Mouse (Mus musculus) forebrain, embryonic 12.5 days (tissue): Measurements from ENCODE around the gene Adamts8. TPM values are rescaled to one million over a fixed set of nuclear protein-coding genes. Genes with fewer than 3 reads are reported as not detected.

Experiments
- ATAC-seq: fragments of 200-750 bp; cut with Nextera tagmentation; 2 replicates; pipeline ENCODE4 v1.8.0; 2017; ENCODE audit warnings: moderate TSS enrichment; ENCODE audit not compliant: low FRiP score
- H3K27ac ChIP-seq: fragments of 300-500 bp; sonication (generic); 2 replicates; pipeline ENCODE4 v1.5.1; 2016; ENCODE audit warnings: mild to moderate bottlenecking
- H3K27me3 ChIP-seq: fragments of 300-500 bp; sonication (generic); 2 replicates; pipeline ENCODE4 v1.6.1; 2016; ENCODE audit warnings: mild to moderate bottlenecking
- H3K36me3 ChIP-seq: fragments of 300-500 bp; sonication (generic); replicated peaks from 2 replicates; pipeline ENCODE4 v1.6.1; 2016; ENCODE audit warnings: mild to moderate bottlenecking
- H3K4me1 ChIP-seq: fragments of 300-500 bp; sonication (generic); 2 replicates; pipeline ENCODE4 v1.6.1; 2016
- H3K4me2 ChIP-seq: fragments of 300-500 bp; sonication (generic); 2 replicates; pipeline ENCODE4 v1.6.1; 2016; ENCODE audit warnings: mild to moderate bottlenecking, moderate library complexity
- H3K4me3 ChIP-seq: fragments of 300-500 bp; sonication (generic); replicated peaks from 2 replicates; pipeline ENCODE4 v1.5.1; 2016; ENCODE audit warnings: mild to moderate bottlenecking
- H3K9ac ChIP-seq: fragments of 300-500 bp; sonication (generic); 2 replicates; pipeline ENCODE4 v1.6.1; 2016; ENCODE audit warnings: mild to moderate bottlenecking
- H3K9me3 ChIP-seq: fragments of 300-500 bp; sonication (generic); 2 replicates; pipeline ENCODE4 v1.6.1; 2016
- WGBS: fragments of 180-500 bp; shearing (Covaris S2); methylation state at CpG from one replicate; pipeline ENCODE4 v1.1.7; 2016; 5-methylcytosine and 5-hydroxymethylcytosine counted together
- polyA plus RNA-seq: library from polyadenylated mRNA; unstranded; fragments of >200 nt; fragmentation: Nextera tagmentation; extraction: Ambion mirVana; gene quantifications from 2 replicates; pipeline ENCODE4 v1.2.1, GENCODE M21; 2016

Adamts8 gene
- polyA plus RNA-seq, 1 experiment from 2014 or later = 0.60 TPM

DNA sequence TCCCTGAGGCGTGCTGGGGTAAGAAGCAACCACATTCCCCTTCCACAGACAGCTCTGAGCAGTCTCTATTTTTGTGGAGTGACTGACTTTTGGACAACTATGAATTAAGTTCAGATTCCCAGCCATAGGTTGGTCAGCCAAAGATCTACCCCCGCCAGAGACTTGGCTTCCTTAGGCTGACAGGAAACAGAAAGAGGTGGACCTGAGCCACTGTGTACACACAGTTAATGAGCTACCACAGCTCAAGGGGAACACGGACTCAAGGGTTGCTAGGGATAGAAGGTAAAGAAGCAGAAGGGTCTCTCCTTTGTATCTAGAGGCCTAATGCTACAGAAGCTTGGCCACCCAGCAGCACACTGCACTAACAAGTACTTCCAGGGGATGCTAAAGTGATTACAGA, 30.2 kb upstream of the Adamts8 start:
- H3K4me1 ChIP-seq = no peaks in the 10 kb centered on the region
- ATAC-seq = no peak
- H3K4me2 ChIP-seq = no peak overlapping the region
- no peak overlapping the region for H3K4me3 ChIP-seq
- H3K27me3 ChIP-seq = no peaks in the 10 kb centered on the region
- H3K9me3 ChIP-seq = no peaks in the 10 kb centered on the region
- H3K36me3 ChIP-seq = no peaks in the 10 kb centered on the region
- H3K27ac ChIP-seq = no peak overlapping the region
- H3K9ac ChIP-seq = no peak overlapping the region
- WGBS = 74% methylated on average over 3 of the region's 3 CpGs

DNA sequence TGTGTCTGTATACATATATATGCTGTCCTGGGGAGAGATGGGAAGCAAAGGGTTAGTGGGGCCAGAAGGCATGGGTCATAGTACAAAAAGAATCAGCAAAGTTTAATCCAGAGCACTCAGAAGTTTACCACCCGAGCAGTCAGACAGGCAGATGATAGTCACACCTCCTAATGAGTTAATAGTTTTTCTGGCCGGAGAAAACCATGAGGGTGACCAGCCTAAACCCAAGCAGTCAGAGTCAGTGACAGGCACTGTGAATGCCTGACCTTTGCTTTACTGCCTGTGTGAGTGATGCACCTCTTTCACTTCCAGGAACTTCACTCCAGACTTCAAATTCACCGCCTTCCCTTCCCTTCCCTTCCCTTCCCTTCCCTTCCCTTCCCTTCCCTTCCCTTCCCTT, 28.9 kb upstream of the Adamts8 start:
- Histone ChIP-seq H3K9ac (no peak overlapping the region), H3K27ac (no peak overlapping the region), H3K9me3 (no peaks in the 10 kb centered on the region), H3K36me3 (no peaks in the 10 kb centered on the region), H3K27me3 (no peaks in the 10 kb centered on the region), H3K4me1 (no peaks in the 10 kb centered on the region), H3K4me3 (no peak overlapping the region), H3K4me2 (no peak overlapping the region)
- ATAC-seq = no peak
- 83% methylated on average over 3 of the region's 3 CpGs for WGBS

DNA sequence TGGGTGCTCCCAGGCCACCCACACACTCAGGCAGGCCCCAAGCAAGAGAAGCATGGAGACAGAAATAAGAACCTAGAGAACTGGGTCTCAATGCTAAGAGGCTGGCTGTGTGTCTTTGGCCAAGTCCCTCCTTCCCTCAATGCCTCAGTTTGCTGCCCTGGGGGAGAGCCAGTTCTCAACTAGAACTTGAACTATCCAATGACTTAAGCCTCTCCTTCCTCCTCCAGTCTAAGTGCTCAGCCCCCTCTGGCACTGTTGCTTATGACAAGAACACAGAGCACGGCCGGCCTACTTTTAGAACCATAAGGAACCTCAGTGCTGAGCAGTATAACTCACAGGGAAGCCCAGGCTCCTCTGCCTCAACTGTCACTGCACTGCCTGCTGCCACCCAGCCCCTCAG, 28.1 kb upstream of the Adamts8 start:
- Histone ChIP-seq H3K27me3 (peaks cover 1% of the 10 kb centered on the region; the same call in 1 of the 2 replicates), H3K27ac (no peak overlapping the region), H3K36me3 (no peaks in the 10 kb centered on the region), H3K4me1 (no peaks in the 10 kb centered on the region), H3K4me3 (no peak overlapping the region), H3K9ac (no peak overlapping the region), H3K9me3 (no peaks in the 10 kb centered on the region), H3K4me2 (no peak overlapping the region)
- no peak for ATAC-seq
- 91% methylated on average over 2 of the region's 2 CpGs for WGBS

DNA sequence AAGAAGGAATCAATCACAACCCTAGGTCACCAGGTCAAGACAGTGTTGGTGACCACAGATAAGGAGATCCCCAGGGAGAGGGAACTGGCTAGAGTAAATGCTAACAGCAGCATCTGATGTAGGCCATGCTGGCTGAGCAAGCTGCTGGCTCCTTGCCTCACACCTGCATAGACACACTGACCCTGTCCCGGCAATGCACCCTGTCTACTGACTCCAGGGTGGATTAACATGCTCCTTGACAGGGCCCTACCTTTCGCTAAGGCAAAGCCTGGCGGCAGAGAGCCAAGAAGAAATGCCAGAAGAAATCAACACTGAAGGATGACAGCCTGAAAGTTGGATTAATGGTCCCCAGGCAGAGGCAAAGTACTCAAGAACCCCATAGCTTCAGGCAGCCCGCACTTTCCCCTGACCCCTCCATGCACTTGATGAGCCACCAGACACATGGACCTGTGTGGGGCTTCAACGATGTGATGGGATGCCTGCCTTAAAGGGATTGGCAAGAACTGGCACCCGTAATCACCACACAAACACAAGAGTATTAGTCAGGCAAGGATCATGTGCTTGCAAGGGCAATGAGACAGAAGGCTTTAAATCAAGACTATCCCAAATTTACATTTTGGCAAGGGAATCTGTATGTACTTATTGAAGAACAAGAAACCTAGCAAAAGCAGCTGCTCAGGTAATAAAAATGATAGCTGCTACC, 25.9 kb upstream of the Adamts8 start:
- no peak overlapping the region for H3K27ac ChIP-seq
- ATAC-seq = no peak
- peaks cover 23% of the 10 kb centered on the region for H3K27me3 ChIP-seq
- WGBS = 93% methylated on average over 6 of the region's 6 CpGs
- no peaks in the 10 kb centered on the region for H3K36me3 ChIP-seq
- H3K4me2 ChIP-seq = no peak overlapping the region
- H3K9ac ChIP-seq = no peak overlapping the region
- H3K9me3 ChIP-seq = no peaks in the 10 kb centered on the region
- peaks cover 3% of the 10 kb centered on the region for H3K4me1 ChIP-seq
- no peak overlapping the region for H3K4me3 ChIP-seq

DNA sequence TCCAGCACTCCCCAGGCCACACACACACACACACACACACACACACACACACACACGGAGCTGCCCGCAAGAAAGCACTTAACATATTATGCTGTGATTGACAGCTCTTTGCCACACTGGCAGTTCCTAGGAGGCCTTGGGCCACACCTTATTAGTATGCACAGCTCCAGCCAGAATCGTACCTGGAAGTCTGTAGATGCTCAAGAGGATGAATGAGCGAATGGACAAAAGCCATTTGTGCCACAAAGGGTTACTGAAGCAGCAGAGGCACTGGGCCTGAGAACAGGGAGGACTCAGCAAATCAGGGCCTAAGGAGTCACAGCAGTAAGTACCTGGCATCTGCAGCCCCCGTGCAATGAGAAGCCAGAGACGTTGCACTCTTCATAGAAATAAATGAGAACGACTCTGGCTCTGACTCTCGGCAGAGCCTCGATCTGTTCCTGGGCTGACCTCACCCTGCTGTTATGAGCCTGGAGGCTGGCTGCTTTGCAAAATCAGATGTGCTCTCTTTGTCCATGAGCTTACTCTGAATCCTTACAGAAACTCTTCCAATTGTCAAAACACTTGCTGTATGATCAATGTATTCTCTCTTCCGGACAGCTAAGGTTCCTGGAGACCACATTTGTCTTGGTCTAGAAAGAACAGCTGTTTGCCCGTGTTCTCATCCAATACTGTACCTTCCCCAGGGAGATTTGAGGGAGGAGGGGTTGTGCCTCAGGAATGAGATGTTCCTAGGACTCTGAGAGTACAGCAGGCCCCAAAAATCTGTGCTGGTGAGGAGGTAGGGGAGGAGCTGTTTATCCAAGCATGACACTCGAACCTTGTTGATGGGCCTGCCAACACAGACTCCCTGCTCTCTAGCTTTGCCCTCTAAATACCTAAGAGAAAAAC, 23.7 kb upstream of the Adamts8 start:
- Histone ChIP-seq H3K4me3 (no peak overlapping the region), H3K9me3 (no peaks in the 10 kb centered on the region), H3K27ac (no peak overlapping the region), H3K9ac (no peak overlapping the region), H3K36me3 (no peaks in the 10 kb centered on the region), H3K27me3 (peaks cover 46% of the 10 kb centered on the region), H3K4me2 (no peak overlapping the region), H3K4me1 (peaks cover 15% of the 10 kb centered on the region)
- WGBS = 56% methylated on average over 12 of the region's 12 CpGs
- no peak for ATAC-seq

DNA sequence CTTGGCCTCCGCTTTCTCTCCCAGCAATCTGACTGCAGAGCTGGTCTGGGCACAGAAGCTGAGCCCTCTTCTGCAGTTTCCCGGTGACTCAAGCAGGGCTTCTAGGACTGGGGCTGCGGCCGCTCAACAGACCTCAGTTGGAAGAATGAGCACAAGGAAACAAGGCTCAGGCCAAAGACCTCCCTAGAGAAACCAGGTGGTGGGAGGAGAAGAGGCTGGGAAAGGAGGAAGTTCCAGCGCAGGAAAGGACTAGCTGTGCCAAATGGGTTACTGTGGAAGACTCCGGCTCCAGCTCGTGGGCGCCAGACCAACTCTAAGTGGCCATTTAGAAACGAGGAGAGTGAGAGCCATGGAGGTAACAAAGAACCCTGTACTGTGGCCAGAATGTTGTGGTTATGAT, 22.7 kb upstream of the Adamts8 start:
- Histone ChIP-seq H3K27me3 (peaks cover 47% of the 10 kb centered on the region), H3K36me3 (no peaks in the 10 kb centered on the region), H3K4me3 (no peak overlapping the region), H3K9me3 (no peaks in the 10 kb centered on the region), H3K9ac (no peak overlapping the region), H3K27ac (no peak overlapping the region), H3K4me1 (peaks cover 15% of the 10 kb centered on the region), H3K4me2 (no peak overlapping the region)
- ATAC-seq = no peak
- WGBS = 95% methylated on average over 9 of the region's 9 CpGs

DNA sequence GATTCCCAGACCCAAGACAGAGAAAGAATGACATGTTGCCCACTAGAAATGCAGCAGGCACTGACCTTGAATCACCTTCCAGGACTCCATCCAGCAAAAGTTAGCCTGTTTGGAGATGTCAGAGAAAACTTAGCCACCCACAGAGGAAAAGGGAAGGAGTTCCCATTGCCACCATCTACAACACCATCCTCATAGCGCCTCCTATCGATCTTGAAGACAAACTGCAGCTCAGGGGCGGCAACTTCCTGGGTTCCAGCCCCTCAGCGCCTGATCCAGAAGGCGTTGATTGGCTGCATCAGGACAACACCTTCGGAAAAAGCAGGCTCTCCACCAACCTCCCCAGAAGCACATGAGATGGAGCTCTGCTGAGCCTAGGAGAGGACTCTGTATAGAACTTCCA, 21.6 kb upstream of the Adamts8 start:
- no peaks in the 10 kb centered on the region for H3K9me3 ChIP-seq

DNA sequence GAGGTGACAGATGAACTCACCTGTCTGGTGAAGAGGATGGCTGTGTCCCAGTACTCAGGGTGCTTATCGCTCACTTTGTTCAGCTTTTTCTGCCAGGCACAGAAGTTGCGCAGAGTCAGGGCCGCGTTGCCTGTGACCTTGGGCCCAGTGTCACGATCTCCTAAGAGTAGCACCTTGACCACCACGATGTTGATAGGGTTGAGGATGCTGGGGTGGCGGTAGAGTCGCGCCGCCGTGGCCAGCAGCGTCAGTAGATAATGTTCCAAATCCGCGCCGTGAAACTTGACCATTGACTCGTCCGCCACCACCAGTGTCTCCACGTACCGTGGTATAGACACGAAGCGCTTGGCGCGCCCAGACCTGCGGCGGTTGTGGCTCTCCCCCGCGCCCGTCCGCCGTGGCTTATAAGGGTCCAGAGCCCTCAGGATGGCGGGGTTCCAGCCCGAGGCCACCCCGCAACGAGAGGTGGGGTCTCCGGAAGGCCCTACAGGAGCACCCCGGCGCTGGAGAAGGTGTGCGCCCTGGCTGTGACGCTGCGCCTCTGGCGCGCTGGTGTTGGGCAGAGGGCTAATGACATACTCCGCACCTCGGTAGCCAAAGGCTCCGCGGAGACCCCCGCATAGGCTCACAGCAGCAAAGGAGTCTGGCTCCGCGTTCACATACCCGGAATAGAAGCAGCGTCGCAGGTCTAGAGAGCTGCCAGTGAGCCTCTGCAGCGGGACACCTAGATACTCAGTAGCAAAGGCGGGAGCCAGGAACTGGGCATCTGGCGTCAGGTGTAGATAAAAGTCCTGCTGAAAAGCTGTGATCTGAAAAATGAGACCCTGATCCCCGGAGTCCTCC, 20.9 kb upstream of the Adamts8 start:
- 3% methylated on average over 56 of the region's 56 CpGs for WGBS
- H3K9me3 ChIP-seq = no peaks in the 10 kb centered on the region
- H3K27me3 ChIP-seq = peaks cover 47% of the 10 kb centered on the region
- no peaks in the 10 kb centered on the region for H3K36me3 ChIP-seq
- peak overlapping the region; percentile 38 for H3K9ac ChIP-seq
- H3K4me3 ChIP-seq = peak overlapping the region; percentile 56
- ATAC-seq = peak; percentile 51
- H3K4me2 ChIP-seq = peak overlapping the region; percentile 97
- no peak overlapping the region for H3K27ac ChIP-seq
- peaks cover 15% of the 10 kb centered on the region for H3K4me1 ChIP-seq

More for the DNA sequence above, 21.6 kb upstream of the Adamts8 start:
- WGBS = 25% methylated on average over 6 of the region's 6 CpGs
- Histone ChIP-seq H3K27me3 (peaks cover 47% of the 10 kb centered on the region), H3K9ac (no peak overlapping the region), H3K4me1 (peaks cover 15% of the 10 kb centered on the region), H3K4me3 (no peak overlapping the region), H3K36me3 (no peaks in the 10 kb centered on the region), H3K27ac (no peak overlapping the region), H3K4me2 (no peak overlapping the region)
- ATAC-seq = no peak

DNA sequence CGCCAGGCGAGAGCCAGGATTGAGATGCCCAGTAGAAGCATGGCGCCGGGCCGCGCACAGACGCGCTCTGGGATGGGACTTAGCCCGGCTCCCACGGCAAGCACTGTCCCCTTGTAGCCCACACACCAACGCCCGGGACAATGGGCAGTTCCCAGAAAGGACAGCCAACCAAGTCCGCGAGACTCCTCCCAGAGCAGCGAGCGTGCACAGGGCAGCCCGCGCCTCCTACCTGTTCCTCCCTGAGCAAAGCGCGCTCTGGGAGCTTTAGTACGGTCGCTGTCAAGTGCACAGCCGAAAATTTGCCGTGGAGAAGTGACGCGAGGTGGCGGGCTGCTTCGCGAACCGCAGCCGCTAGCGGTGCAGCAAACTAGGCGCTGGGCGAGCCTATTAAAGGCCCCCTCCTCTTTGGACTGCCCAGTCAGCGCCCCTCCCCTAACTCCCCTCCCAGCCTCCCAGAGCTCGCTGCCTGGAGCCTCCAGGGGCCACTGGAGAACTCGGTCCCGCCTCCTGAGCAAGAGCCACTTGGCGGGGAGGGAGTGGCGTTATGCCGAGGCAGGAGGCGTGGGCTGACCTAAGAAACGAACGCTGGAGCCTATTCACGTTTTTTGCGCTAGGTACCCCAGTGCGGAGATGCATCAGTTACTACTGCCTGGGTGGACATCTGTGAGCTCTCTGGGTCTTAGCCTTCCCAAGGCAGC, 20.0 kb upstream of the Adamts8 start, which contains the start of gene Adamts15:
TSS of gene Adamts15 (minus strand) at position 256 of the 698 bp plus-strand sequence.
- Histone ChIP-seq H3K36me3 (no peaks in the 10 kb centered on the region), H3K4me1 (peaks cover 15% of the 10 kb centered on the region), H3K4me2 (peak within 1 kb of the TSS; percentile 97), H3K9me3 (no peaks in the 10 kb centered on the region), H3K4me3 (peak within 1 kb of the TSS; percentile 56), H3K27me3 (peaks cover 47% of the 10 kb centered on the region), H3K27ac (no peak within 1 kb of the TSS), H3K9ac (peak within 1 kb of the TSS; percentile 38)
- ATAC-seq = peak; percentile 83
- WGBS = under 1% methylated on average over 47 of the region's 47 CpGs

DNA sequence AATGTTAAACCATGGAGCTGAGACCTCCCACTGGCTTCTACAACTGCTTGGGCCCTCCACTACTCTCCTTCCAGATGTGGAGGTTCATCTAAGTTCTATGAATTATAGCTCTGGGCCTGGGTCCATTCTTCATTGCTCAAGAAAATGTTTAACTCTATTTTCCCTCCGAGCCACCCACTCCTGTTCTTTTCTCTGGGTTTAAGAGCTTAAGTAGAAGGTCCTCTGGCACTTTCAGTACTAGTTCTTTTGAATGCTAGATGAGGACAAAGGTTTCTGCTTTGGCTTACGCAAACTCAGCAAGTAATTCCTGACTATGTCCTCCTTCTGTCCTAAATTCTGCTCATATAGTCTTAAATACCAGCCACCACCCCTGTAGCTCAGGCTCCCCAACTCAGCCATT, 13.6 kb upstream of the Adamts8 start:
- H3K36me3 ChIP-seq = no peaks in the 10 kb centered on the region

DNA sequence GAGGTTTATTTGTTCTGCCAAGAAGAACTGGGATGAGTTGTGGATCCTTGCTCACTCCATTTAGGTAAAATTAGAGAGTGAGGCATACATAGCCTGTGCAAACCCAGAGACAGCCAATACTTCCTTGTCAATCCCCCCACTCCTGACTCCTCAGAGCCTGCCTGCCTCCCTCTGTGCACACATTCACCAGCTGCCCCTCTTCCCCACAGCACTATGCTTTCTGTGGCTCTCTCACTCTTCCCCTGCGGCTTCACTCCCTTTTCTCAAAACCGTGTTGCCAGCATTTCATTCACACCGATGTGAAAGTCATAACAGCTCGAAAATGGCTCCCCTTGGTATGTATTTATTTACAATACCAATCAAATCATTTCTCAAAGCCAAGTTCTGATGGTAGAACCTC, 10.0 kb upstream of the Adamts8 start:
- 0 out of 2 replicates have a peak, but pooled peaks cover 4% of the 10 kb centered on the region for H3K27me3 ChIP-seq
- no peaks in the 10 kb centered on the region for H3K4me1 ChIP-seq
- H3K4me2 ChIP-seq = no peak overlapping the region
- H3K9me3 ChIP-seq = no peaks in the 10 kb centered on the region
- H3K4me3 ChIP-seq = no peak overlapping the region
- WGBS = 87% methylated on average over 4 of the region's 4 CpGs
- no peak for ATAC-seq
- no peaks in the 10 kb centered on the region for H3K36me3 ChIP-seq
- H3K9ac ChIP-seq = no peak overlapping the region
- H3K27ac ChIP-seq = no peak overlapping the region

More for the DNA sequence above, 13.6 kb upstream of the Adamts8 start:
- H3K4me2 ChIP-seq = no peak overlapping the region
- no peaks in the 10 kb centered on the region for H3K9me3 ChIP-seq
- peaks cover 4% of the 10 kb centered on the region for H3K27me3 ChIP-seq
- WGBS = 91% methylated on average over 2 of the region's 2 CpGs
- no peak overlapping the region for H3K4me3 ChIP-seq
- no peak for ATAC-seq
- no peak overlapping the region for H3K27ac ChIP-seq
- no peaks in the 10 kb centered on the region for H3K4me1 ChIP-seq
- no peak overlapping the region for H3K9ac ChIP-seq
